Mouse (Mus musculus): ENCODE measurements around the gene Phldb3. TPM values are rescaled to one million over a fixed set of nuclear protein-coding genes. Genes with fewer than 3 reads are reported as not detected.

The Phldb3 gene
- polyA plus RNA-seq, 1 experiment, result 4.1 TPM

GRCm38 (mm10) chr7:24671944-24672439 is 61.4 kb downstream of the Phldb3 start:
- no peak for TF ChIP-seq CEBPB (IDR thresholded peaks at IDR 0.05; ENCODE audit: low read depth)
- TF ChIP-seq MAX (IDR thresholded peaks at IDR 0.05), result no peak
- no peak for TF ChIP-seq CTCF (IDR thresholded peaks at IDR 0.05; ENCODE audit: control insufficient read depth, insufficient read depth, insufficient read length)
- no peak for TF ChIP-seq FOSL1 (IDR thresholded peaks at IDR 0.05; ENCODE audit: insufficient read depth, low read length, poor library complexity, severe bottlenecking)
- H3K36me3 ChIP-seq (ENCODE audit: control insufficient read depth, insufficient read depth), result no peaks in the 10 kb centered on the region

GRCm38 (mm10) chr7:24676575-24676974 is 66.0 kb downstream of the Phldb3 start, which contains the start of gene Tex101:
Gene Tex101, minus strand, starts transcription at chr7:24676675.
- H3K79me3 ChIP-seq (ENCODE audit: low read depth), result no peaks in the 10 kb centered on the region
- H3ac ChIP-seq (ENCODE audit: control insufficient read depth, insufficient read length, low read depth), result no peak within 1 kb of the TSS
- peaks cover 10% of the 10 kb centered on the region for H3K27me3 ChIP-seq (ENCODE audit: control insufficient read depth, insufficient read depth, insufficient read length)
- no peaks in the 10 kb centered on the region for H3K79me2 ChIP-seq (ENCODE audit: control insufficient read depth, insufficient read depth)
- TF ChIP-seq FOSL1 (IDR thresholded peaks at IDR 0.05; ENCODE audit: insufficient read depth, low read length, poor library complexity, severe bottlenecking) (no peak), CEBPB (IDR thresholded peaks at IDR 0.05; ENCODE audit: low read depth) (no peak), CTCF (IDR thresholded peaks at IDR 0.05; ENCODE audit: control insufficient read depth, insufficient read depth, insufficient read length) (no peak), MYOG (IDR thresholded peaks at IDR 0.05; ENCODE audit: control insufficient read depth, extremely low read depth, insufficient read length) (no peak), MAX (IDR thresholded peaks at IDR 0.05) (no peak), USF1 (IDR thresholded peaks at IDR 0.05; ENCODE audit: low read depth) (no peak), MYOD1 (IDR thresholded peaks at IDR 0.05; ENCODE audit: control insufficient read depth, insufficient read length, low read depth) (no peak)
- H3K36me3 ChIP-seq (ENCODE audit: control insufficient read depth, insufficient read depth), result no peaks in the 10 kb centered on the region
- H3K4me3 ChIP-seq (ENCODE audit: insufficient read depth, poor library complexity, severe bottlenecking), result no peak within 1 kb of the TSS

More at GRCm38 (mm10) chr7:24671944-24672439, 61.4 kb downstream of the Phldb3 start:
- Histone ChIP-seq H3K79me2 (ENCODE audit: control insufficient read depth, insufficient read depth) (no peaks in the 10 kb centered on the region), H3K27me3 (ENCODE audit: control insufficient read depth, insufficient read depth, insufficient read length) (peaks cover 41% of the 10 kb centered on the region), H3ac (ENCODE audit: control insufficient read depth, insufficient read length, low read depth) (no peak overlapping the region), H3K4me3 (ENCODE audit: insufficient read depth, poor library complexity, severe bottlenecking) (no peak overlapping the region), H3K79me3 (ENCODE audit: low read depth) (no peaks in the 10 kb centered on the region)

Other genes starting within 250 kb of the Phldb3 start
- 82.2 TPM for gene Kcnn4, start 240.5 kb upstream of the Phldb3 start, polyA plus RNA-seq (2012; fragmentation: generic; extraction: Trizol)
- gene Smg9, start 211.1 kb upstream of the Phldb3 start, polyA plus RNA-seq (2012; fragmentation: generic; extraction: Trizol), result 21.8 TPM
- gene Irgc1, start 158.5 kb upstream of the Phldb3 start, polyA plus RNA-seq (2012; fragmentation: generic; extraction: Trizol), result 0.33 TPM
- gene Plaur, start 148.3 kb upstream of the Phldb3 start, polyA plus RNA-seq (2012; fragmentation: generic; extraction: Trizol), result 191 TPM
- gene Cadm4, start 128.7 kb upstream of the Phldb3 start, polyA plus RNA-seq (2012; fragmentation: generic; extraction: Trizol), result 160 TPM
- gene Zfp428, start 103.8 kb upstream of the Phldb3 start, polyA plus RNA-seq (2012; fragmentation: generic; extraction: Trizol), result 53.8 TPM
- 0.16 TPM for gene AC161166.1, start 98.3 kb upstream of the Phldb3 start, polyA plus RNA-seq (2012; fragmentation: generic; extraction: Trizol)
- 7.9 TPM for gene Irgq, start 80.1 kb upstream of the Phldb3 start, polyA plus RNA-seq (2012; fragmentation: generic; extraction: Trizol)
- gene Pinlyp, start 64.6 kb upstream of the Phldb3 start, polyA plus RNA-seq (2012; fragmentation: generic; extraction: Trizol), result 0.23 TPM
- 57.4 TPM for gene Xrcc1, start 64.5 kb upstream of the Phldb3 start, polyA plus RNA-seq (2012; fragmentation: generic; extraction: Trizol)
- 48.0 TPM for gene Ethe1, start 23.2 kb upstream of the Phldb3 start, polyA plus RNA-seq (2012; fragmentation: generic; extraction: Trizol)
- 0.35 TPM for gene Zfp575, start 23.1 kb upstream of the Phldb3 start, polyA plus RNA-seq (2012; fragmentation: generic; extraction: Trizol)
- gene Lypd3, start 25.8 kb downstream of the Phldb3 start, polyA plus RNA-seq (2012; fragmentation: generic; extraction: Trizol), result not detected
- gene Tex101, start 65.9 kb downstream of the Phldb3 start, polyA plus RNA-seq (2012; fragmentation: generic; extraction: Trizol), result not detected
- not detected for gene BC049730, start 98.5 kb downstream of the Phldb3 start, polyA plus RNA-seq (2012; fragmentation: generic; extraction: Trizol)
- gene Gm4763, start 116.1 kb downstream of the Phldb3 start, polyA plus RNA-seq (2012; fragmentation: generic; extraction: Trizol), result not detected
- not detected for gene Cd177, start 149.5 kb downstream of the Phldb3 start, polyA plus RNA-seq (2012; fragmentation: generic; extraction: Trizol)
- gene Ceacam10, start 166.4 kb downstream of the Phldb3 start, polyA plus RNA-seq (2012; fragmentation: generic; extraction: Trizol), result 0.04 TPM

All from C2C12 (cell line).